Mouse (Mus musculus) large intestine, adult 2 months (tissue): ENCODE data around the gene Tnk1. TPM values are rescaled to one million over a fixed set of nuclear protein-coding genes. Genes with fewer than 3 reads are reported as not detected.
A peak's percentile ranks its signal among the peaks of the same experiment; 100 is the strongest.

ENCODE experiments used
- DNase-seq: peaks from one replicate; pipeline ENCODE4 v3.0.0-alpha.2; 2012; ENCODE audit warnings: low read depth, low spot score
- WGBS: fragments of 180-500 bp; shearing (Covaris S2); methylation state at CpG from one replicate; pipeline ENCODE4 v1.1.7; 2018; 5-methylcytosine and 5-hydroxymethylcytosine counted together
- polyA plus RNA-seq: library from polyadenylated mRNA; depleted of rRNA; stranded (reverse); fragments of >200 nt; gene quantifications from 2 replicates; pipeline ENCODE4 v1.2.3, GENCODE M21; 2012; rRNA removed

Gene Tnk1
- 28.8 and 34.4 TPM in 2 replicates for polyA plus RNA-seq

GRCm38 (mm10) chr11:69858113-69858998 lies at the start of gene Tnk1:
TSS of gene Tnk1 (minus strand) at chr11:69858730.
- DNase-seq, result peak; percentile 87
- 20% methylated on average over 30 of the region's 30 CpGs for WGBS

GRCm38 (mm10) chr11:69904311-69904710 lies 45.8 kb upstream of the Tnk1 start:
- no peak for DNase-seq
- 94% methylated on average over 9 of the region's 9 CpGs for WGBS

GRCm38 (mm10) chr11:69902972-69903371 lies 44.4 kb upstream of the Tnk1 start:
- no peak for DNase-seq
- 67% methylated on average over 13 of the region's 13 CpGs for WGBS

- no peak for DNase-seq
- WGBS, result under 1% methylated on average over 39 of the region's 39 CpGs
Measured at GRCm38 (mm10) chr11:69901993-69902392, 43.5 kb upstream of the Tnk1 start.

- under 1% methylated on average over 42 of the region's 42 CpGs for WGBS
Measured at GRCm38 (mm10) chr11:69901406-69901846, 42.9 kb upstream of the Tnk1 start.

GRCm38 (mm10) chr11:69900471-69901405 lies 42.2 kb upstream of the Tnk1 start, which contains the start of the genes 2810408A11Rik and Neurl4:
TSS of gene 2810408A11Rik (minus strand) at chr11:69900987.
TSS of gene Neurl4 (plus strand) at chr11:69901072.
- DNase-seq, result peak; percentile 98
- under 1% methylated on average over 38 of the region's 38 CpGs for WGBS

More at GRCm38 (mm10) chr11:69901406-69901846, 42.9 kb upstream of the Tnk1 start:
- DNase-seq, result no peak

- whole genome bisulfite sequencing, result 26% methylated on average over 4 of the region's 4 CpGs
Measured at GRCm38 (mm10) chr11:69899870-69900269, 41.3 kb upstream of the Tnk1 start.

GRCm38 (mm10) chr11:69895291-69895690 lies 36.8 kb upstream of the Tnk1 start, which contains the start of gene Acap1:
TSS of gene Acap1 (minus strand) at chr11:69895539.
- WGBS, result 69% methylated on average over 4 of the region's 4 CpGs
- no peak for DNase-seq

More at GRCm38 (mm10) chr11:69899870-69900269, 41.3 kb upstream of the Tnk1 start:
- no peak for DNase-seq

- WGBS, result 71% methylated on average over 5 of the region's 5 CpGs
- DNase-seq, result no peak
Measured at GRCm38 (mm10) chr11:69894671-69895070, 36.1 kb upstream of the Tnk1 start.

GRCm38 (mm10) chr11:69891482-69891881 lies 33.0 kb upstream of the Tnk1 start:
- WGBS, result 50% methylated on average over 4 of the region's 4 CpGs
- no peak for DNase-seq

GRCm38 (mm10) chr11:69886907-69887635 lies 28.5 kb upstream of the Tnk1 start:
- WGBS, result 59% methylated on average over 8 of the region's 8 CpGs
- DNase-seq, result no peak

- 76% methylated on average over 8 of the region's 8 CpGs for WGBS
- no peak for DNase-seq
Measured at GRCm38 (mm10) chr11:69884663-69885062, 26.1 kb upstream of the Tnk1 start.

- no peak for DNase-seq
- 51% methylated on average over 9 of the region's 9 CpGs for WGBS
Measured at GRCm38 (mm10) chr11:69884240-69884639, 25.7 kb upstream of the Tnk1 start.

GRCm38 (mm10) chr11:69883527-69884151 lies 25.1 kb upstream of the Tnk1 start:
- WGBS, result 71% methylated on average over 8 of the region's 8 CpGs
- DNase-seq, result no peak

- WGBS, result 71% methylated on average over 4 of the region's 4 CpGs
- no peak for DNase-seq
Measured at GRCm38 (mm10) chr11:69883066-69883465, 24.5 kb upstream of the Tnk1 start.

GRCm38 (mm10) chr11:69881787-69882670 lies 23.5 kb upstream of the Tnk1 start:
- no peak for DNase-seq

GRCm38 (mm10) chr11:69880853-69881603 lies 22.5 kb upstream of the Tnk1 start, which contains the start of gene Kctd11:
TSS of gene Kctd11 (minus strand) at chr11:69881406.
- DNase-seq, result no peak
- under 1% methylated on average over 46 of the region's 46 CpGs for WGBS

More at GRCm38 (mm10) chr11:69881787-69882670, 23.5 kb upstream of the Tnk1 start:
- 53% methylated on average over 21 of the region's 21 CpGs for WGBS
